Mouse (Mus musculus) hematopoietic stem cell, adult 5-6 weeks (primary cell): ENCODE results near the gene Spocd1. TPM values are rescaled to one million over a fixed set of nuclear protein-coding genes. Genes with fewer than 3 reads are reported as not detected.

ENCODE experiments used
- ATAC-seq, 2 experiments: fragments of 125-278 bp in 1 of 2; replicated peaks in 1 of 2; 2 replicates each; pipeline ENCODE4 v1.8.0; 2016 to 2017; ENCODE audit warnings: inconsistent platforms in 2 of 2, mild to moderate bottlenecking in 2 of 2, moderate number of reproducible peaks in 2 of 2, low read depth in 1 of 2, moderate TSS enrichment in 1 of 2; ENCODE audit not compliant: low FRiP score in 2 of 2, poor library complexity in 2 of 2, severe bottlenecking in 2 of 2, insufficient read depth in 1 of 2, low TSS enrichment in 1 of 2
- total RNA-seq: library from RNA; stranded (forward); fragments of 172-1452, 232-1000 nt; gene quantifications from 2 replicates; pipeline ENCODE4 v1.2.3, GENCODE M21; 2017

Gene Spocd1
- total RNA-seq, 1 experiment from 2014 or later = not detected

- 0 out of 4 replicates have a peak, but pooled peaks of 1 of the 2 experiments have one; percentile 12 for ATAC-seq
These were observed 56.8 kb downstream of the Spocd1 start for GRCm38 (mm10) chr4:129985671-129986441.

DNA sequence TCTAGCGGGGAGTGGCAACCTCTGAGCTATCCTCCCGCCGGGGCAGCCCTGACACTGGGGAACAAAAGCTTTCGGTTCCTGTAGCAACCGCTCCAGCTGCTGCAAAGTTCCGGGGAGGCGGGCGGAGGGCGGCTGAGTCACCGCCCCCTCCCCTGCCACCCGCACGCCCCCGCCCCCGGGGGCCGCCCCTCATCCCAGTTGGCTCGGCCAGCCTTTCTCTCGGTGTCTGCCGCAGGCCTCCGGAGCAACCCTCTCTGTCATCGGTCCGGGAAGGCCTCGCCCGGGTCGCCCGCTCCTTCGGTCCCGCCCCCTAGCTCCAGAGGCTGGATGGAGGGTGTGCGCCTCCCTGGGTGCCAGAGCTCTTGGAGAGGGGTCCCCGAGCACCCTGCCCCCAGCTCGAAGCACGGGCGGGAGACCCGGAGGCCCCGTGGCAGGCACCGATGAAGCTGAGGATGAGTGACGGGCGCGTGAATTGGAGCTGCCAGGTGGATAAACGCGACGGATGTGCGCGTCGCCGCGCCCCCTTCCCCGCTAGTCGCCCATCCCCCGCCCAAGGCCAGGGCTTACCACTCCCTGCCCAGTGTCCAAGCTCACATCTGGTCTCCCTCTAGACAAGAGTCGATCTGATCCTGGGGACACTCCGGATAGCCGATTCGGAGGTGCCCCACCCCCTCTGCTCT lies 58.9 kb downstream of the Spocd1 start:
- ATAC-seq = peak; percentile 31 to 57; a peak in 3 of 4 replicates

DNA sequence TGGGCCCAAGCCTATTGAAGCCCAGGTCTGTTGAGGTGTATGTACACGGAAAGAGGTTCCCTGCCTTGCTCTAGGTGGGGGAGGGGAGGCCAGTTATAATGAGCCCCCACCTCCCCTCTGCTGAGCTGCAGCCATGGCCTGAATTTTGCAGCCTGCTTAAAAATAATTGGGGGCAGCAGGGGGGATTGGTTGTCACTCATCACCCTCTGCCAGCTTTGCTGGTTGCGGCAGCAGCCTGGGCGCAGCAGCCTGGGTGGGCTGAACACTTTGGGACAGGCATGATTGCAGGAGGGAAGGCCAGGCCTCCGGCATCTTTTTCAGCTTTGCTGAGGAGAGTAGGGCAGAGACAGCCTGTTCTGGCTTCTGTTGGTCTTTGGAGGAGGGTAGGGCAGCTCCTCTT lies 60.9 kb downstream of the Spocd1 start:
- no peak for ATAC-seq

GRCm38 (mm10) chr4:129992720-129993119 lies 63.7 kb downstream of the Spocd1 start:
- no peak for ATAC-seq

GRCm38 (mm10) chr4:129993213-129993612 lies 64.2 kb downstream of the Spocd1 start:
- ATAC-seq = no peak

DNA sequence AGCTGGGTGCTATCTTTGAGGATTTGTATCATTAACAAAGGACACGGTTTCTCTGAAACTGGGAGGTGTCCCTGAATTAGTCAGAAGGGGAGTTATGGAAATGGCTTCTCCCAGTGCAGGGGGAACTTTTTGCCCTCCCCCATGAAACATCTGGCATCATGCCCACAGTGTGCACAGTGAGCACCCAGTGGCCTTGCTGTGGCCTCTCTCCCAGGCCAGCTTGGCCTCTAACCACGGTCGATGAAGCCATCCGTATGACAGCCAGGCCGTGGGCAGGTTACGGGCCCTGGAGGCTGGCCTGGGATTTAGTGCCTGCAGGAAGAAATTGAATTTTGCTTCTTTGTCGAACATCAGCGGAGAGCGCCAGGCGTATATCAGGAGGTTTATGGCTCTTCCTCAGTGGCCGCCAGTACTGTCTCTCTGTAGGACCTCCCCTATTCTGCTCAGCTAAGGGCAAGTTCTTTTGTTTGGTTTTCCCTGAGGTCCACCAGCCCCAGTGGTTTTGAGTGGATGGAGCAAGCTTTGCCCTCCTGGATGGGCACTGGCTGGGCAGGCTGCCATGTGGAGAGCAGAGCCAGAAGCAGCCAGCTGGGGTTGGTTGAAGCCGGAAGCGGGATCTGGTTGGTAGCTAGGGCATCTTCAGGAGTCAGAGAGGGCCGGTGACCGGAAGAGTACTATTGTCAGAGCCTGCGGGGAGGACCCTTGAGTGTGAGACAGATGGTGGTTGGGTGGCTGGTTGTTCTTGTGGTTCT lies 65.1 kb downstream of the Spocd1 start:
- ATAC-seq = no peak

DNA sequence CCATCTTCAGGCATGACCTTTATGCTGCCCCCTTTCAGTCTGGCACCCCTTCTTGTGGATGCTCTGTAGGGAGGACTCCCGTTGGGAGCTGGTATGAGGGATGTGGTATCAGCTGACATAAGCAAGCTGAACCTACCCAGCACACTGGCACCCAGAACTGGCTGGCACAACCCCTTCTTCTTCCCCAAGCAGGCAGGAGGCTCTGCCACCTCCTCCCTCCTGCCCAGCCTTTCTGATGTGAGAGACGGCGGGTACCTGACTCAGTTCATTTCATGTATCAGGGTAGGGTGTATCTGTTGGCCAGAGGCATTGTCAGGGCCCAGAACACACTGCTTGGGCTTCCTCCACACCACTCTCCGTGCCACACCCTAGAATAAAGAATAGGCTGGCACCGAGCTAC lies 65.7 kb downstream of the Spocd1 start:
- ATAC-seq = no peak

GRCm38 (mm10) chr4:129995255-129995654 lies 66.2 kb downstream of the Spocd1 start:
- ATAC-seq = no peak

DNA sequence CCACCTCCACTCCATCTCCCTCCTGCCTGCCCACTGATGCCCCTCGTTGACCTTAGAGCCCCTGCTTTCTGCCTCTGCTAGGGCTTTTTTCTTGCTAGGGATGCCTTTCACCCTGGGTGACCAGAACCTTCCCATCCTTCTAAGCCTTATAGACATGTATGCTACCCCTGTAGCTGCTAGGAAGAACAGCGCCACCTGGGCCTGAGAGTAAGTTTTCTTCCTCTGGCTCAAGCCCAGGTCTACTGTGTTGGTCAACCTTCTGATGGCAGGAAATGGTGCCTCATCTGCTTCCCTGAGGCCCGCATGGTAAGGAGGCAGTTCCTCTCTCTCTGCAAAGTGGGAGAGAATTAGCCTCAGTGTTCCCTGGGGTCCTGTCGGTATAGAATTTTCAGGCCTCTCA lies 67.0 kb downstream of the Spocd1 start:
- ATAC-seq = no peak

DNA sequence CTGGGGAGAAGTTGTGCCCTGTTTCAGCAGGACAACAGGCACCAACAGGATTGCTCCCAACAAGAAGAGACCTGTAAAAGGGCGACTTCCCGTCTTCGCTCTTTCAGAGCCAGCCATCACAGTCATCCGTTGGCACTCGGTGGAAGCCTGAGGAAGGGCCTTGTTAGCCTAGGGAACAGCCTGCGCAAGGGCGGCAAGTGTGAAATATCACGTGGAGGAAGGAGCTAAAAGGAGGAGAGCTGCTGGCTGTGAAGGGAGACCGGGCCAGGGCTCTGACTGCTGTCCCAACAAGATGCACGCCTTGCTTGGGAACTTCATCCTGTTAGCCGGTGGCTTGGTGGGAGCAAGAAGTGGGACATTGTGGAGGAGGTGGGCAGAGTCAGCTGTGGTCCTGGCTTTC lies 69.1 kb downstream of the Spocd1 start:
- ATAC-seq = no peak

GRCm38 (mm10) chr4:130001710-130002109 lies 72.7 kb downstream of the Spocd1 start:
- ATAC-seq = peak in 1 of 2 experiments; percentile 27; a peak in 2 of 4 replicates

- ATAC-seq = 0 out of 4 replicates have a peak, but pooled peaks of 1 of the 2 experiments have one; percentile 10
These were observed 73.1 kb downstream of the Spocd1 start for GRCm38 (mm10) chr4:130002157-130002556.

DNA sequence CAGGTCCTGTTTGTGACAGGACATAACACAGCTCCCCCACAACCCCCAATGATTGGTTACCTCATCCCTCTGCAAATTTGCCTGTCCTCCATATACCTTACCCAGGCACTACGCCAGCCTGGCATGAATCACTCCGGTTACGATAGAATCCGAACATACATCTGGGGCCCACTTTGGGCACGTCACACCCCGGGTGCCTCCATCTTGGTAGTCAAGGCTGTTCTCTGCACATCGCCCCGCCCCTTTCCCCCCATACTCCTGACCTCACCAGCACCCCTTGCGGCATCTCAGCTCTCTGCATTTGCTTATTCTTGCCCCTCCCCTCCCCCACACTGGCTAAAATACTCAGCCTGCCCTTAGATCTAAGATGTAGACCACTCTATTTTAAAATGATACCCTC lies 76.5 kb downstream of the Spocd1 start:
- ATAC-seq = no peak

- peak; percentile 29 to 62; a peak in 2 of 4 replicates for ATAC-seq
These were observed 77.5 kb downstream of the Spocd1 start for GRCm38 (mm10) chr4:130006533-130006932.

Other genes with a start within 250 kb of the Spocd1 start
- gene Tmem39b, start 232.4 kb upstream of the Spocd1 start, total RNA-seq = 6.4 and 8.0 TPM in 2 replicates
- 92.1 and 122 TPM in 2 replicates for gene Khdrbs1, start 186.9 kb upstream of the Spocd1 start, total RNA-seq
- gene Ptp4a2, start 118.0 kb upstream of the Spocd1 start, total RNA-seq = 413 and 530 TPM in 2 replicates
- gene Adgrb2, start 55.6 kb downstream of the Spocd1 start, total RNA-seq = 0.15 and 0.19 TPM in 2 replicates
- gene Col16a1, start 118.6 kb downstream of the Spocd1 start, total RNA-seq = 15.6 and 31.5 TPM in 2 replicates
- 15.4 and 17.9 TPM in 2 replicates for gene Pef1, start 173.3 kb downstream of the Spocd1 start, total RNA-seq
- not detected in 2 replicates for gene Hcrtr1, start 210.1 kb downstream of the Spocd1 start, total RNA-seq
- gene Tinagl1, start 245.9 kb downstream of the Spocd1 start, total RNA-seq = 2.3 and 6.8 TPM in 2 replicates